Mouse (Mus musculus) ovary, adult 18-20 months (tissue): ENCODE measurements around the gene Vps52.

ENCODE experiments used
- DNase-seq: peaks from one replicate; pipeline ENCODE4 v3.0.0; 2022; ENCODE audit warnings: low spot score, mixed read lengths

The Vps52 gene

GRCm38 (mm10) chr17:33920282-33921097 is 35.1 kb upstream of the Vps52 start:
- DNase-seq, result peak; percentile 78

- DNase-seq, result no peak
Measured at GRCm38 (mm10) chr17:33921361-33921760, 34.3 kb upstream of the Vps52 start.

GRCm38 (mm10) chr17:33924577-33925283 is 30.9 kb upstream of the Vps52 start:
- DNase-seq, result no peak

GRCm38 (mm10) chr17:33925406-33926116 is 30.1 kb upstream of the Vps52 start:
- DNase-seq, result no peak

GRCm38 (mm10) chr17:33926207-33926932 is 29.2 kb upstream of the Vps52 start:
- no peak for DNase-seq

GRCm38 (mm10) chr17:33928251-33928947 is 27.2 kb upstream of the Vps52 start:
- DNase-seq, result no peak

- DNase-seq, result peak; percentile 83
Measured at GRCm38 (mm10) chr17:33929371-33930279, 26.0 kb upstream of the Vps52 start, which contains the start of gene Rgl2. Gene Rgl2 (plus strand): TSS chr17:33929543.

GRCm38 (mm10) chr17:33930280-33931158 is 25.1 kb upstream of the Vps52 start:
- DNase-seq, result peak; percentile 48

- DNase-seq, result peak; percentile 18
Measured at GRCm38 (mm10) chr17:33931159-33931866, 24.3 kb upstream of the Vps52 start.

- DNase-seq, result no peak
Measured at GRCm38 (mm10) chr17:33931947-33932346, 23.7 kb upstream of the Vps52 start.

- DNase-seq, result no peak
Measured at GRCm38 (mm10) chr17:33932448-33932847, 23.2 kb upstream of the Vps52 start.

GRCm38 (mm10) chr17:33932970-33933369 is 22.6 kb upstream of the Vps52 start:
- no peak for DNase-seq

GRCm38 (mm10) chr17:33935422-33936055 is 20.1 kb upstream of the Vps52 start:
- no peak for DNase-seq

- no peak for DNase-seq
Measured at GRCm38 (mm10) chr17:33936993-33937392, 18.6 kb upstream of the Vps52 start.

- DNase-seq, result no peak
Measured at GRCm38 (mm10) chr17:33938783-33939182, 16.8 kb upstream of the Vps52 start.

- DNase-seq, result peak; percentile 71
Measured at GRCm38 (mm10) chr17:33940206-33940805, 15.3 kb upstream of the Vps52 start, which contains the start of the genes Pfdn6 and Wdr46. Gene Pfdn6 (minus strand): TSS chr17:33940343. Gene Wdr46 (plus strand): TSS chr17:33940660.

GRCm38 (mm10) chr17:33940981-33941380 is 14.6 kb upstream of the Vps52 start:
- DNase-seq, result no peak
